Mouse (Mus musculus): Measurements from ENCODE around the gene Ptprd.

- no peak for TF ChIP-seq FLI1 (IDR thresholded peaks at IDR 0.05; ENCODE audit: low read length)
- no peak for TF ChIP-seq GATA1 (IDR thresholded peaks at IDR 0.05; ENCODE audit: borderline replicate concordance, low read length)
These were observed 1605.0 kb downstream of the Ptprd start for GRCm38 (mm10) chr4:76606808-76607207.
